Mouse (Mus musculus): Measurements from ENCODE around the gene Olfr536. TPM values are rescaled to one million over a fixed set of nuclear protein-coding genes. Genes with fewer than 3 reads are reported as not detected.
"Not testable (repeated sequence)": the region's sequence is repeated elsewhere in the genome, so short reads cannot be mapped to it uniquely, and the experiment has no call there.

Gene Olfr536
- polyA plus RNA-seq, 1 experiment = not detected

- TF ChIP-seq POLR2A (IDR thresholded peaks at IDR 0.05; ENCODE audit: low read depth, low read length) = no peak
- 58% methylated on average over 1 of the region's 1 CpGs for WGBS
These were observed 29.3 kb downstream of the Olfr536 start for GRCm38 (mm10) chr7:140477886-140478285.

DNA sequence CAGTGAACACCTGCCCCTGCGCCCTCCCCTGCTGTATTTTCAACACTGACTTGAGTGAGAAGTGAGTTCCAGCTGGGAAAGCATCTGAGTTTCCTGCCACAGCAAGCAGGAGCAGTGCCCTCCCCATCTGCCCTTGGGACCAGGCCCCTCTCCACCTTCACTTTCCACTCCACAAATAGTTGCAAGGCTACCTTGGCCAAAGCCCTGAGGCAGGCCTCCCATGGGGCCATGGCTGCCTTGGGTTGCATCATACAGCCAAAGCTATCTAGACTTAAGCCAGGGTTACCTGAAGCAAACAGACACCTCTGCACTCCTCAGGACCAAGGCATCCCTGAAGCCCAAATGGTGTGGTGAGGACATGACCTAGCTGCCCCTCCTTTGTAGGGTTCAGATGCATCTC is 44.1 kb downstream of the Olfr536 start, which contains the start of gene Olfr533:
Olfr533 (plus strand) TSS at position 301 of the 400 bp plus-strand sequence.
- 67% methylated on average over 1 of the region's 1 CpGs for WGBS
- not testable (repeated sequence) for H3K27me3 ChIP-seq (replicated peaks; ENCODE audit: control insufficient read depth, insufficient read depth, low read length); H3K27ac ChIP-seq (ENCODE audit: insufficient read depth, low read depth, low read length); DNase-seq; H3K4me1 ChIP-seq (ENCODE audit: control insufficient read depth, insufficient read depth, low read length); H3K36me3 ChIP-seq (ENCODE audit: control insufficient read depth, insufficient read depth, low read length); H3K4me3 ChIP-seq (ENCODE audit: insufficient read depth, low read depth, low read length)

More at GRCm38 (mm10) chr7:140477886-140478285, 29.3 kb downstream of the Olfr536 start:
- no peak for DNase-seq
- H3K4me1 ChIP-seq (ENCODE audit: control insufficient read depth, insufficient read depth, low read length) = no peaks in the 10 kb centered on the region
- no peak overlapping the region for H3K27ac ChIP-seq (ENCODE audit: insufficient read depth, low read depth, low read length)
- no peaks in the 10 kb centered on the region for H3K27me3 ChIP-seq (replicated peaks; ENCODE audit: control insufficient read depth, insufficient read depth, low read length)
- no peaks in the 10 kb centered on the region for H3K36me3 ChIP-seq (ENCODE audit: control insufficient read depth, insufficient read depth, low read length)
- H3K4me3 ChIP-seq (ENCODE audit: insufficient read depth, low read depth, low read length) = no peak overlapping the region

Other genes starting within 250 kb of the Olfr536 start
- gene Olfr525, start 186.5 kb downstream of the Olfr536 start, polyA plus RNA-seq (2012; rRNA removed) = not detected in 2 replicates
- gene Olfr527, start 173.4 kb downstream of the Olfr536 start, polyA plus RNA-seq (2012; rRNA removed) = not detected in 2 replicates
- gene Olfr60, start 145.7 kb downstream of the Olfr536 start, polyA plus RNA-seq (2012; rRNA removed) = 0.05 TPM in 1 of 2 replicates, not detected in the other
- not detected in 2 replicates for gene Olfr530, start 131.1 kb downstream of the Olfr536 start, polyA plus RNA-seq (2012; rRNA removed)
- gene Olfr531, start 104.5 kb downstream of the Olfr536 start, polyA plus RNA-seq (2012; rRNA removed) = not detected in 2 replicates
- not detected in 2 replicates for gene Olfr532, start 85.8 kb downstream of the Olfr536 start, polyA plus RNA-seq (2012; rRNA removed)
- gene Olfr533, start 44.0 kb downstream of the Olfr536 start, polyA plus RNA-seq (2012; rRNA removed) = not detected in 2 replicates
- not detected in 2 replicates for gene Olfr535, start 23.2 kb downstream of the Olfr536 start, polyA plus RNA-seq (2012; rRNA removed)
- not detected in 2 replicates for gene Olfr538, start 60.5 kb upstream of the Olfr536 start, polyA plus RNA-seq (2012; rRNA removed)
- not detected in 2 replicates for gene Olfr46, start 93.9 kb upstream of the Olfr536 start, polyA plus RNA-seq (2012; rRNA removed)
- gene Olfr61, start 121.6 kb upstream of the Olfr536 start, polyA plus RNA-seq (2012; rRNA removed) = not detected in 2 replicates
- not detected in 2 replicates for gene Olfr53, start 139.1 kb upstream of the Olfr536 start, polyA plus RNA-seq (2012; rRNA removed)
- not detected in 2 replicates for gene Olfr539, start 152.5 kb upstream of the Olfr536 start, polyA plus RNA-seq (2012; rRNA removed)
- not detected in 2 replicates for gene Olfr45, start 174.6 kb upstream of the Olfr536 start, polyA plus RNA-seq (2012; rRNA removed)
- gene Olfr541, start 189.9 kb upstream of the Olfr536 start, polyA plus RNA-seq (2012; rRNA removed) = not detected in 2 replicates